Mouse (Mus musculus) thymus, postnatal 10 days (tissue): ENCODE data around the gene Nrip2.

ENCODE experiments used
- DNase-seq, 2 experiments: peaks; one replicate each; pipeline ENCODE4 v3.0.0; 2021; ENCODE audit warnings: low spot score in 2 of 2

Nrip2 gene

DNA sequence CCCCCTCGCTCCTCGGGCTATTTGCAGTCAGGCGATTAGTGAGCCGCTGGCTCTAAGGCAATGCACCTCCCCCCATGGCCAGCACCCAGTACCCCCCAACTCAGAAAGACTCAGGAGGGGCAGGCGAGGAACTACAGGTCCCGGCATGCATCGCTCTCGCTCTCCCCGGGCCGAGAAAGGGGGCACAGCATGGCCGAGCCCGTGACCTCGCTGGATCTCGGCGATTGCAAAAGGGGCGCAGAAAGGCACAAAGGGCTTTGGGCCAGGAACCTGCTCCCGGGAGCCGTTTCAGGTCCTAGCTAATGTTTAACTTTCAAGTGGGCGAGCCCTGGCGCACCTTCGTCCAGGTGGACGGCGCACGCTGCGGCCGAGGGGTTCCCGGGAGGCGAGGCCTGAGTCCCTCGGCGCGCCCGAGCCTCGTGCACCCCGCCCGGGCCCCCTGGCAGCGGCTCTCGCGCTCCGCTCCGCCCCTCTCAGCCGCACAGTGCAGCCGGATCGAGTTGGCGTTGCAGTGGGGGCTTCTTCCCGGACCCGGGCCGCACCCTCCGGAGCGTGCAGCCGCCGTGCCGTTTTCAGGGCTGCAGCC is 38.7 kb downstream of the Nrip2 start:
- peak; percentile 54 to 59 for DNase-seq

DNA sequence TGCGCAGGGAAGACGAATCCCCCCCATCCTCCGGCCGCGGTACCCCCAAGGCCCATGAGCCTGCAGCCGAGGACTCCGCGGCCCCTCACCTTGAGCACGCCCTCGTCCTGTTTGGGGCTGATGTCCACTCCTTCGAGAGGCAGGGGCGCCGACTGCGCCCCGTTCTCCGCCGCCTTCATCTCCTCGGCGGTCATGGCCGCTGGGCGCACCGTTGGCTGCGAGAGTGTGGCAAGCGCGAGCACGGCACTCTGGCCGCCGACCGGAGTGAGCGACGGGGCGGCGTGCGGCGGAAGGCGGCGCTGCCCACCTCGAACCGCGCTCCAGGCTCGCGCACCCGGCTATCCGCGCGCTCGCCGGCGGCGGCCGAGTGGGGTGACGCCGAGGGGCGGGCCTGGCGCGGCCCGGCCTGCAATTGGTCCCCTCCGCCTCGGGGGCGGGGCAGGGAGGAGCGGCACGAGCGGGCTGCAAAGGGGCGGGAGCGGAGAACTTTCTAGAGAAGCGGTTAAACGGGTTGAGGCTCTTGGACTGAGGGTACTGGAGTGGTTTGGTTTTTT is 39.3 kb downstream of the Nrip2 start, which contains the start of gene Fkbp4:
Gene Fkbp4 (minus strand): TSS at position 361 of the 554 bp plus-strand sequence.
- DNase-seq = peak; percentile 85 to 90

DNA sequence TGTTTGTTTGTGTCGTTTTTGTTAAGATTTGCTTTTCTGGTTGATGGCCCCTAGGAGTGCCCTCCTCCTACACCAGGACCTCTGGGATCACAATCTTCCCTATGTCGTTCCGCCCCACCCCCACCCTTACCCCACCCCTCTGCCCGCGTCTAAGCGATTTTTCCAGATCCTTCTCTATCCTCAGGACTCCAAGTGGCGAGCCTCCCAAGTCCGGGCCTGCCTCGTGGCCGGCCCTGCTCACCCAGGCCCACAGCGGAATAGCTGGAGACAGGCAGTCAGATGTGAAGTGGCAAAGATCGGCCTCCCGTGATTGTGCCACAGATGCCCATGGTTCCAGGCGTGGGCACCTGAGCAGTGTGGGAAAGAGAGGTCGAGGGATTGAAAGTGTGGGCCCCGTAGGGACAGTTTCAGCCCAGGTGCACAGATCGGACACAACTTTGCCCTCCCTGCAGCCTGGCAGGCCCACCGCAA is 39.8 kb downstream of the Nrip2 start:
- peak in 1 of 2 experiments; percentile 33 for DNase-seq

DNA sequence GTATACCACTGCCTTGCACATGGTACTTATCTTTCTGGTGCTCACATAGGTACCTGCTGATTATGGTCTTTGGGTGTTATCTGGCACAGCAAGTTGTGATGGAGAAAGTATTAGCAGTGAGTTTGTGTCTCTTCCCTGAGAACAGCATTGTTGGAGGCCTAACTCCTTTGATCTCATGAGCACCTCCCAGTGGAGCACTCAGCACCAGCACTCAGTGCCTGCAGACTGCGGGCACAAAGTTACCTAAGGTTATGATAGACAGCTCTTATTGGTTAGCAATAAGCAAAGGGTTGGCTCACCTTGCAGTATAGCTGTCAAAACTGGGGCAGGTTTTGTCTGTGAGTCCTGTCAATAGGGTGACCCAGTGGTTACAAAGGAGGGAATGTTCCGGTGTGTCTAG is 41.1 kb downstream of the Nrip2 start:
- no peak for DNase-seq

DNA sequence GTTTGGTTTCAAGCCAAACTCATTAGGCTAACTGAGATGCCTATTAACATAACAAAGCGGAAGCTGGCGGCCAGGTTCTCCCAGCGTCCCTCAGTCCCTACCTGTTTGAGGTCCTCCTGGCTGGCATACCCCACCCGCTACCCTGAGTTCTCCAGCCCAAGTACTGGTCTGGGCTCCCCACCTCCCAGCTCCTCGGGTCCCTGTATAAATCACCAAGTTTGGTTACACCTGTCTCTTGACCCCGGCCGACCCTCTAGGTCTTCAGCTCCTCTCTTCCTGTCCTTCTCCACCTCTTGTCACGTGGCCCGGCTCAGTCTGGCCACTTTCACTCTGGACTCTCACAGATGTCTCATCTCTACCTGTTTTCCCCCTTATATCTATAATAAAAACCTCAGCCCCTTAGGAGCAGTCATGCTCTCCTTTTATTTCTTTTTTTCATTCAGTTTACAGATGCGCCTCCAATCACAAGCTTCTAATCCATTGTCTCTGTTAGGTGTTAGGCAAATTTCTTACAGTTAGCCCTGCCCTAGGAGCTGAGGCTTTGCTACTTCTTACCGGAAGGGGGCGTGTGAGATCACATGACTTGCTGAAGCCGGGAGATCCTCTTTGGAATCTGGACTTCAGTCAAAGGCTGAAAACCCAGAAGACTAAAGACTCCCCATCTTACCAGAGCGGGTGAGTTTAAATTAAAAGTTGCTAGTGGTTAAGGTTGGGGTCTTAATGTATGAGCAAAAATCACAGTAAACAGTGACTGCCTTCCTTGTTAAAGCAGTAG is 46.9 kb downstream of the Nrip2 start:
- DNase-seq = peak in 1 of 2 experiments; percentile 46

DNA sequence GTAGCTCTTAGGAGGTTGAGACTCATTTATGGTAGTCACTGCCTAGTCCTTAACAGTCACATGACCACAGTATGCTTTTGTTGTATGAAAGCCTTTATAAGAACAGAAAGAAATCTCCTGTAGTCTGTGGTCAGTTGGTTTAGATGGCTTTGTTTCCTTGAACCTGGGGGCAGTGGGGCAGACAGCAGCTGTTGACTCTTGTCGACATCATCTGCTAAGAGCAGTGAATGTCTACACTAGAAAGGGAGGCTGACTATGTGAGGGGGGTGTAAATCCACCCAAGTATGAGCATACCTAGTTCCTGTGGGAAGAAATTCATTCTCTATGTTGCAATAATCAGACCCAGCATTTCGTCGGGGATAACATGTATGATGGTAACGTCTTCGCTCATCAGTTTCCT is 48.0 kb downstream of the Nrip2 start:
- DNase-seq = no peak

DNA sequence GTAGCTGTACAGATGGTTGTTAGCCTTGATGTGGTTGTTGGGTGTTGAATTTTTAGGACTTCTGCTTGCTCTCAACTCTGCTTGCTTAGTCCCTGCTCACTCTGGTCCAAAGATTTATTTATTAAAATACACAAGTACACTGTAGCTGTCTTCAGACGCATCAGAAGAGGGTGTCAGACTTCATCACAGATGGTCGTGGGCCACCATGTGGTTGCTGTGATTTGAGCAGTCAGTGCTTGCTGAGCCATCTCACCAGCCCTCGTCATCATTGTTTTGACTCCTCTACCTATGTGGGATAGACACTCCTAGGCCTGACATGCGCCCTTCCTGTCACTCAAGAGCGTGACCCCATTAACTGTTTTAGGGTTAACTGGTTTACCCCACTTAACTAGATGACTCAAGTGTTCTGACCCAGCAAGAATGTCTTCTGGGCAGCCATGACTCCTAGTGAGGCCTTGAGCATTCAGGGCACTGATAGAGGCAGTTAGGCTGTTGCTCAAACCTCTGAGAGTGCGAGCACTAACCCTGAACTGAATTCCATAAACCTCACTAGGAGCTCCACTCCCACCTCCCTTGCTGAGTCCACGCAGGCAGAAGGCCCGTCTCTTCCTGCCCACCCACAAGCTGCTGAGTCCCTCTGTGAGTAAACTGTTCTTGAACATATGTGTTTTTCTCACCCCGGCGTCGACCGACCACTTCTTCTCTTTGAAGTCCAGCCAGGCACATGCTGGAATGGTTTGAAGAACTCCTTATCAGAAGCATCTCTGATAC is 56.9 kb downstream of the Nrip2 start:
- no peak for DNase-seq

DNA sequence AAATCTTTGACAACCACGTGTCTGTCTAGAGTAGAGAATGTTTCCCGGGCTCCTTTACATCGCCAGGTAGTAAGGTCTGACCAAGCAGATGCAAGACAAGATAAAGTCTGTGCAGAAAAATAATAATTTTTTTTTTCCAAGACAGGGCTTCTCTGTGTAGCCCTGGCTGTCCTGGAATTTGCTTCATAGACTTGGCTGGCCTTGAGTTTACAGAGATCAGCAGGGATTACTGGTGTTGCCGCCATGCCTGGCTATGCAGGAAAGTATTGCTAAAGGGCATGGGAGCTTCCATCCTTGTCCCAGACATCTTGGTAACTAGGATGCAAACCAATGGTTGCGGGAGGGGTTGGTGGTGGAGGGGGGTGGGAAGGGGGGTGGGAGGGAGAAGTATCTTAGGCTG is 58.1 kb downstream of the Nrip2 start:
- DNase-seq = no peak

DNA sequence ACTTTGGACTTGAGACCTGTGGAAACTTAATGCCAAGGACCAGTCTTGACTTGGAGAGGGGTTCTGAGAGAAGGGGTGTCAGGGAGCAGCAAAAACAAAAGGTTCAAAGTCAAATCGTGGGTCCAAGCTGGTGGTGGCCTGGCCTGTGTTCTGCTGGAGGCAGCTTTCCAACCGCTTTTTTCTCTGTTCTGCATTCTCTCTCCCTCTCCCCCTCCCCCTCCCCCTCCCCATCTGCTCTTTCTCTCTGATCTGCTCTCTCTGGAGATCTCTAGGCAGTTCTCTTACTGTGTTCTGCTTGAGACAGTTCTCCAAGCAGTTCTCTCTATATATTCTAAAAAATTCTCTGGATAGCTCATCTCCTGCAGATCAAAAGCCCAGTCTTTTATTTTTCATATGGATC is 61.2 kb downstream of the Nrip2 start:
- no peak for DNase-seq

DNA sequence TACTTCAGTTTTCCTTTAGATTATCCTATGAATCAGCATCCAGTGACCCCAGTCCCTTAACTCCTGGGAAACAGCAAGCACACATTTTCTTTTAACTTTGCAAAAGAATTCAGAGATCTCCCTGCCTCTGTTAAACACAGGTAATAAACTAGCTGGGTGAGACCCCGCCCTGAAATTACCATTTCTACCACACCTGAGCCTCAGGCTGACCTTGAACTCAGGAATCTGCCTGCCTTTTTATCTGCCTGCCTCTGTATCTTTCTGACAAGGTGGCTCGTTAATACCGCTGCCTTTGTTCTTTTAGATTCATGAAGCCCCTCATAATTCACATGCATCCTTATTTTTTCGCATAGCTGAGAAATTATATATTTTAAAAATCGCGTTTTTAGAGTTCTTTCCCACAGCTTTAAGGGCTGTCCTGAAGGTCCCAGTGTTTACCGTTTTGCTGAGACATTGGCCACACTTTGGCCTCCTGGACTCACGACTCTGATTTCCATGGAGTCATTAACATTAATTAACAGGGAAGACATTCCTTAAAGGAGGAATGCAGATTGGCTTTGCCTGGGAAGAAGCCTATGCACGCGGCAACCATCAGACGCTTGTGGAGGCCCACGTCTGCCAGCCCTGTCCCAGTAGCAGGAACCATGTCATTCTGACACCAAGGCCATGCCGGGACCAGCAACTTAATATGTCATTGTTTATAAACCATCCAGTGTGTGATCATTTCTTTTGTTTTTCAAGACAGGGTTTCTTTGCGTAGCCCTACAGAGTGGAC is 61.8 kb downstream of the Nrip2 start:
- no peak for DNase-seq

DNA sequence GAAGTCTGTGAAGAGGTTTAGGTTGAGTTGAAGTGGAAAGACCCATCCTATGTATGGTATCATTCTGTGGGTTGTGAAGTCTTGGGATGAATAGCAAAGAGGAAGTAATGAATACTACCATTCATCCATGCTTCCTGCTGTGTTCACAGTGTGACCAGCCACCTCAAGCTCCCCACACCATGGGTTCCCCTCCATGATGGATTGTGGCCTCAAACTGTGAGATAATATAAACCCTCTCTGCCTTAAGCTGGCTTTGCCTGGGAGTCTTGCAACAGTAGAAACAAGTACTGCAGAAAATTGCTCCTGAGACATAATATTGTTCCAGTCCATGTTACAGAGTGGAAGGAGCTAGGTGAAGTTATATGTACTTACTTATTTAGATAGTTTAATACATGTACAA is 62.5 kb downstream of the Nrip2 start:
- DNase-seq = no peak

DNA sequence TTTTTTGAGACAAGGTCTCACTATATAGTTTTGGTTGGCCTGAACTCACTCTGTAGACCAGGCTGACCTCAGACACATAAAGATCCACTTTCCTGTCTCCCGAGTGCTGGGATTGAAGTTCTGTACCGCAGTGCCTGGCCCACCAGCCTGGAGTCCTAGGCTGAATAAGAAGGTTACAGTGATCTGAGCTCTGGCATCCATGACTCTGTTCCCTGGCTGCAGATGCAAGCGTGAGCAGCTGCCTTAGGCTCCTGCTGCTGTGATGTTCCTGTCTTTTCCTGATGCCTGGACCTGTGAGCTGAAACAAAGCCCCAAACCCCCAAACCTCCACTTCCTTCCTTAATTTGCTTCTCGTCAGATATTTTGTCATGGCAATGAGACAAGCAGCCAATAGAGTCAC is 65.9 kb downstream of the Nrip2 start:
- no peak for DNase-seq
